Mouse (Mus musculus): Measurements from ENCODE around the gene Atrnl1. TPM values are rescaled to one million over a fixed set of nuclear protein-coding genes. Genes with fewer than 3 reads are reported as not detected.

Atrnl1 gene
- polyA plus RNA-seq, 1 experiment from 2014 or later, result 5.1 TPM

DNA sequence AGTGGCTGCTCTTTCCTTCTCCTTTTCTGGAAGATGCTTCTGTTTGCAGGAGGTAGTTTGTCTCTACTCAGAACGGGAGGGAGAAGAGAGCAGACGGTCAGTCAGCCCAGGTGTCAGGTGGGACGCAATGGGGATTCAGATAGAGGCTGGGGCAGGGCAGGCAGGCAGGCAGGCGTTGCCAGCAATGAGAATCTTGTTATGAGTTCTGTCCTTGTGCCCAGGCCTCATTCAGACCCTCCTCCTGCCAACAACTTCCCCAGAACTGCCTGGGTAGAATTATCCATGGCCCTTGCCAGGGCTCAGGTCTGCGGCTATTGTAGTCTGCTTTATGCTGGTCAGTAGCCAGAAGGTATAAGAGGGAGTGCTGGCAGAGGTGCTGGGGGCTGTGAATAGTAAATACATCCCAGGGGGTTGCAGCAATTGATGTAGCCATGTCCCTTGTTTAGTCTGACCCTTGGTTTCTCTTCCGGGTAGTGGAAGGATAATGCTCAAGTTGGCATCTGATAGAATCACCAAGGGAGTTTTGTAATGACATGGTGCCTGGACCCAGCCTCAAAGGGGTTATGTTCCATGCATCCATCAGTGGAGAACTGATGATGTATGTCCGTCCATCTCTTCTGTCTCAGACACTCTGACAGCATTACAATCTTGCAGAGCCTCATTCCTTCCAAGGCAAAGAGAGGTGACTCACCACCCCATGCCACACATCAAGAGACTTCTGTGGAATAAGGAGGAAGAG lies 554.2 kb downstream of the Atrnl1 start:
- Histone ChIP-seq H3K36me3 (no peaks in the 10 kb centered on the region), H3K4me2 (no peak overlapping the region), H3K9me3 (replicated peaks) (peaks cover 6% of the 10 kb centered on the region; the same call in 1 of the 2 replicates), H3K27me3 (replicated peaks) (peaks cover 42% of the 10 kb centered on the region), H3K9ac (no peak overlapping the region), H3K4me1 (replicated peaks) (0 out of 2 replicates have a peak, but pooled peaks cover 3% of the 10 kb centered on the region), H3K4me3 (no peak overlapping the region), H3K27ac (ENCODE audit: poor library complexity, severe bottlenecking) (no peak overlapping the region)
- no peak for ATAC-seq (ENCODE audit: insufficient number of reproducible peaks, low FRiP score)
- 72% methylated on average over 7 of the region's 7 CpGs for WGBS

DNA sequence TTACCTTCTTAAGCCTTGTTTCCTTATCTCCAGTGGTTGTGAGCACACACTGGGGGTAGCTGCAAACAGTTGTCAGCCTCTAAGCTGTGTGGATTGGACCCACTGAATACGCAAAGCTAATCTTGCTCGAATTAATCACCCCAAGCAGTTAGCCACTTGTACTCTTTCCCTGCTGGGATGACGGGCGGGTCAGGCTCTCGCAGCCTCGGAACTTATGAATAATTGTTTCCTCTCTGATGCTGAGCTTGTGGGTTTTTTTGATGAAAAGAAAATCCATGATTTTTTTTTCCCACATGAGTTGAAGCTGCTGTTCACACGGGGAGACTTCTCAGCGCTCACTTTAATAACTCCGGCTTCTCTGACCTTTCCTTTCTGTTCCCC lies 554.8 kb downstream of the Atrnl1 start:
- H3K36me3 ChIP-seq, result no peaks in the 10 kb centered on the region
- H3K9me3 ChIP-seq (replicated peaks), result peaks cover 6% of the 10 kb centered on the region; the same call in 1 of the 2 replicates
- no peak for ATAC-seq (ENCODE audit: insufficient number of reproducible peaks, low FRiP score)
- no peak overlapping the region for H3K4me3 ChIP-seq
- peaks cover 37% of the 10 kb centered on the region for H3K27me3 ChIP-seq (replicated peaks)
- no peak overlapping the region for H3K4me2 ChIP-seq
- no peak overlapping the region for H3K27ac ChIP-seq (ENCODE audit: poor library complexity, severe bottlenecking)
- no peak overlapping the region for H3K9ac ChIP-seq
- WGBS, result 45% methylated on average over 9 of the region's 9 CpGs
- H3K4me1 ChIP-seq (replicated peaks), result 0 out of 2 replicates have a peak, but pooled peaks cover 3% of the 10 kb centered on the region

- no peak overlapping the region for H3K4me2 ChIP-seq
- 82% methylated on average over 6 of the region's 6 CpGs for WGBS
Observed at GRCm38 (mm10) chr19:58166147-58166546, 555.3 kb downstream of the Atrnl1 start.

GRCm38 (mm10) chr19:58178410-58178809 lies 567.6 kb downstream of the Atrnl1 start:
- Histone ChIP-seq H3K4me1 (replicated peaks) (no peaks in the 10 kb centered on the region), H3K4me2 (no peak overlapping the region), H3K27ac (ENCODE audit: poor library complexity, severe bottlenecking) (no peak overlapping the region), H3K4me3 (no peak overlapping the region), H3K36me3 (no peaks in the 10 kb centered on the region), H3K9ac (no peak overlapping the region), H3K9me3 (replicated peaks) (no peaks in the 10 kb centered on the region), H3K27me3 (replicated peaks) (peaks cover 5% of the 10 kb centered on the region; the same call in 1 of the 2 replicates)
- ATAC-seq (ENCODE audit: insufficient number of reproducible peaks, low FRiP score), result no peak
- WGBS, result 82% methylated on average over 10 of the region's 10 CpGs

More at GRCm38 (mm10) chr19:58166147-58166546, 555.3 kb downstream of the Atrnl1 start:
- H3K9ac ChIP-seq, result no peak overlapping the region
- peaks cover 6% of the 10 kb centered on the region; the same call in 1 of the 2 replicates for H3K9me3 ChIP-seq (replicated peaks)
- peaks cover 37% of the 10 kb centered on the region for H3K27me3 ChIP-seq (replicated peaks)
- no peaks in the 10 kb centered on the region for H3K36me3 ChIP-seq
- no peak overlapping the region for H3K27ac ChIP-seq (ENCODE audit: poor library complexity, severe bottlenecking)
- 0 out of 2 replicates have a peak, but pooled peaks cover 3% of the 10 kb centered on the region for H3K4me1 ChIP-seq (replicated peaks)
- no peak for ATAC-seq (ENCODE audit: insufficient number of reproducible peaks, low FRiP score)
- no peak overlapping the region for H3K4me3 ChIP-seq

GRCm38 (mm10) chr19:58180773-58181172 lies 569.9 kb downstream of the Atrnl1 start:
- no peak for ATAC-seq (ENCODE audit: insufficient number of reproducible peaks, low FRiP score)
- no peak overlapping the region for H3K9ac ChIP-seq
- H3K27me3 ChIP-seq (replicated peaks), result peaks cover 5% of the 10 kb centered on the region
- no peaks in the 10 kb centered on the region for H3K36me3 ChIP-seq
- no peaks in the 10 kb centered on the region for H3K9me3 ChIP-seq (replicated peaks)
- no peak overlapping the region for H3K27ac ChIP-seq (ENCODE audit: poor library complexity, severe bottlenecking)
- 13% methylated on average over 5 of the region's 5 CpGs for WGBS
- H3K4me3 ChIP-seq, result no peak overlapping the region
- no peaks in the 10 kb centered on the region for H3K4me1 ChIP-seq (replicated peaks)
- 0 out of 2 replicates have a peak overlapping the region, but pooled peaks have one; percentile 9 for H3K4me2 ChIP-seq

Small RNA genes within 50 kb of the gene (microRNA-seq; reads per million reads assigned to microRNA genes)
- gene Mir5623, result 0.71 reads per million

Other genes with a start within 250 kb of the Atrnl1 start
- 11.2 and 12.4 TPM in 2 replicates for gene Trub1, start 158.1 kb upstream of the Atrnl1 start, polyA plus RNA-seq (2016; fragmentation: Nextera tagmentation; extraction: Ambion mirVana)